Mouse (Mus musculus) c-Kit-positive CD71-positive TER-119-positive erythroid progenitor cells, embryonic 14.5 days (primary cell): ENCODE measurements around the gene Tfeb.

Experiments
- DNase-seq: peaks from one replicate; pipeline ENCODE4 v3.0.0-alpha.2; 2013; ENCODE audit warnings: low spot score

Tfeb gene

GRCm38 (mm10) chr17:47833628-47834481 lies 97.0 kb downstream of the Tfeb start:
- DNase-seq = no peak

GRCm38 (mm10) chr17:47834482-47834767 lies 97.6 kb downstream of the Tfeb start, which contains the start of gene Mdfi:
Gene Mdfi, minus strand, starts transcription at chr17:47834691.
- DNase-seq = no peak

- no peak for DNase-seq
Measured at GRCm38 (mm10) chr17:47837808-47838207, 101.0 kb downstream of the Tfeb start.

GRCm38 (mm10) chr17:47841521-47841920 lies 104.7 kb downstream of the Tfeb start:
- no peak for DNase-seq
